Mouse (Mus musculus) E14TG2a.4 (cell line): ENCODE results near the gene Plekhm2.

Experiments
- CTCF ChIP-seq: conservative IDR thresholded peaks from 2 replicates; pipeline ENCODE4 v1.5.1; 2014; ENCODE audit warnings: low read length
- NANOG ChIP-seq: IDR thresholded peaks from 2 replicates; pipeline ENCODE4 v1.6.1; 2014; ENCODE audit warnings: borderline replicate concordance, low read length, mixed read lengths
- POU5F1 ChIP-seq: IDR thresholded peaks from 2 replicates; pipeline ENCODE4 v1.6.1; 2014; ENCODE audit warnings: low read length, borderline replicate concordance

- TF ChIP-seq CTCF (no peak), POU5F1 (no peak), NANOG (no peak)
These were observed 43.4 kb downstream of the Plekhm2 start for GRCm38 (mm10) chr4:141621297-141621696.
